Mouse (Mus musculus) E14TG2a.4 (cell line): Measurements from ENCODE around the gene Rap1gap2.
"Not testable (repeated sequence)": the region's sequence is repeated elsewhere in the genome, so short reads cannot be mapped to it uniquely, and the experiment has no call there.

Source experiments
- H3K27me3 ChIP-seq: 2 replicates; pipeline ENCODE4 v1.6.1; 2014; ENCODE audit warnings: low read length, control low read depth; ENCODE audit not compliant: insufficient read depth
- H3K36me3 ChIP-seq: 2 replicates; pipeline ENCODE4 v1.6.1; 2014; ENCODE audit warnings: low read length, control low read depth; ENCODE audit not compliant: insufficient read depth
- H3K4me1 ChIP-seq: replicated peaks from 2 replicates; pipeline ENCODE4 v1.6.1; 2014; ENCODE audit warnings: low read depth, low read length, control low read depth
- H3K4me3 ChIP-seq: replicated peaks from 2 replicates; pipeline ENCODE4 v1.5.1; 2014; ENCODE audit warnings: mild to moderate bottlenecking, low read length
- H3K9me3 ChIP-seq: 2 replicates; pipeline ENCODE4 v1.6.1; 2014; ENCODE audit warnings: low read length, control low read depth
- CTCF ChIP-seq: conservative IDR thresholded peaks from 2 replicates; pipeline ENCODE4 v1.5.1; 2014; ENCODE audit warnings: low read length
- NANOG ChIP-seq: IDR thresholded peaks from 2 replicates; pipeline ENCODE4 v1.6.1; 2014; ENCODE audit warnings: borderline replicate concordance, low read length, mixed read lengths
- POU5F1 ChIP-seq: IDR thresholded peaks from 2 replicates; pipeline ENCODE4 v1.6.1; 2014; ENCODE audit warnings: low read length, borderline replicate concordance

Gene Rap1gap2

DNA sequence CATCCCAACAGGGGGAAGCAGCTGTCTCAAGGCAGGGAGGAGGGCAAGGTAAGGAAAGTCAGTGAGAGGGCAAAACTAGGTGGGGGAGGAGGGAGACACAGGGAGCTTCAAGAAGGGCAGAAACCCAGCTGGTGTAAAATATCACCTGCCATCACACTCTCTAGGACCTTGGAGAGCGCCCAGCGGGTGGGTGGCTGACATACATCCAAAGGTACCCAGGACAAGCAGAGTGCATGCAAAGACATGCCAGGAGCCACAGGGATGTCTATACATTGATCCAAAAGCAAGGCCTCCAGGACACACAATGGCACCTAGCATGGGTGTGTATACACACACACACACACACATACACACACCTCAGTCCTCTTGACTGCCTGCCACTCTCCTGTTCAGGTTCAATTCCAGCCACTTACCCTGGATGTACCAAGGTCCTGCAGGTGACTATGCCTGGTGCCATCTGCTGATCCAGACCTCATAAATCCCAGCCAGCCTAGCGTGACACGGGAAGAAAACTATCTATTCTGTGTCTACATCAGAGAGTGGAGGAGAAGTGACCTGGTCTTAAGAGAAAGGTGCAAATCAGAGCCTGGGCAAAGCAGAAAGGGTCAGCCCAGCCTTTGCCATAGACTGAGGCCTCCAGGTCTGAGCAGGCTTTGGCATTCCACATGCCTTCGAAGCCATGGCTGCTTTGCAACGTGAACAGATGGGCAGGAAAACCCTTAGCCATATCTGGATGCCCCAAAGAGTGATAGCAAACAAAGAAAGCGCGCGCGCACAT, 25.6 kb downstream of the Rap1gap2 start:
- H3K36me3 ChIP-seq: no peaks in the 10 kb centered on the region
- no peak overlapping the region for H3K4me3 ChIP-seq
- peaks cover 39% of the 10 kb centered on the region for H3K27me3 ChIP-seq
- peaks cover 22% of the 10 kb centered on the region for H3K4me1 ChIP-seq
- no peak for TF ChIP-seq POU5F1
- no peak for TF ChIP-seq NANOG
- no peak for TF ChIP-seq CTCF
- H3K9me3 ChIP-seq: peaks cover 42% of the 10 kb centered on the region

GRCm38 (mm10) chr11:74583824-74584349, 26.8 kb downstream of the Rap1gap2 start:
- TF ChIP-seq CTCF (no peak), NANOG (no peak), POU5F1 (no peak)
- no peaks in the 10 kb centered on the region for H3K36me3 ChIP-seq
- H3K4me1 ChIP-seq: peaks cover 14% of the 10 kb centered on the region
- peaks cover 54% of the 10 kb centered on the region for H3K9me3 ChIP-seq
- no peak overlapping the region for H3K4me3 ChIP-seq
- H3K27me3 ChIP-seq: peaks cover 28% of the 10 kb centered on the region

- Histone ChIP-seq H3K4me3 (no peak overlapping the region), H3K36me3 (no peaks in the 10 kb centered on the region), H3K9me3 (peaks cover 66% of the 10 kb centered on the region), H3K27me3 (peaks cover 14% of the 10 kb centered on the region), H3K4me1 (no peaks in the 10 kb centered on the region)
- TF ChIP-seq NANOG: no peak
- no peak for TF ChIP-seq CTCF
- no peak for TF ChIP-seq POU5F1
These were observed 28.3 kb downstream of the Rap1gap2 start for GRCm38 (mm10) chr11:74582464-74582863.

GRCm38 (mm10) chr11:74581333-74581732, 29.4 kb downstream of the Rap1gap2 start:
- not testable (repeated sequence) for H3K36me3 ChIP-seq, H3K27me3 ChIP-seq, H3K4me1 ChIP-seq, H3K4me3 ChIP-seq
- peaks cover 78% of the 10 kb centered on the region for H3K9me3 ChIP-seq
- TF ChIP-seq CTCF: peak; percentile 36

- TF ChIP-seq CTCF: no peak
- TF ChIP-seq NANOG: no peak
- TF ChIP-seq POU5F1: no peak
- Histone ChIP-seq H3K4me1 (peaks cover 19% of the 10 kb centered on the region), H3K9me3 (peaks cover 66% of the 10 kb centered on the region), H3K4me3 (no peak overlapping the region), H3K36me3 (0 out of 2 replicates have a peak, but pooled peaks cover 2% of the 10 kb centered on the region), H3K27me3 (no peaks in the 10 kb centered on the region)
These were observed 33.6 kb downstream of the Rap1gap2 start for GRCm38 (mm10) chr11:74577068-74577467.

GRCm38 (mm10) chr11:74575940-74576339, 34.8 kb downstream of the Rap1gap2 start:
- peaks cover 30% of the 10 kb centered on the region for H3K4me1 ChIP-seq
- no peak for TF ChIP-seq POU5F1
- no peak for TF ChIP-seq CTCF
- TF ChIP-seq NANOG: no peak
- 0 out of 2 replicates have a peak, but pooled peaks cover 2% of the 10 kb centered on the region for H3K36me3 ChIP-seq
- H3K4me3 ChIP-seq: no peak overlapping the region
- no peaks in the 10 kb centered on the region for H3K27me3 ChIP-seq
- H3K9me3 ChIP-seq: peaks cover 58% of the 10 kb centered on the region

DNA sequence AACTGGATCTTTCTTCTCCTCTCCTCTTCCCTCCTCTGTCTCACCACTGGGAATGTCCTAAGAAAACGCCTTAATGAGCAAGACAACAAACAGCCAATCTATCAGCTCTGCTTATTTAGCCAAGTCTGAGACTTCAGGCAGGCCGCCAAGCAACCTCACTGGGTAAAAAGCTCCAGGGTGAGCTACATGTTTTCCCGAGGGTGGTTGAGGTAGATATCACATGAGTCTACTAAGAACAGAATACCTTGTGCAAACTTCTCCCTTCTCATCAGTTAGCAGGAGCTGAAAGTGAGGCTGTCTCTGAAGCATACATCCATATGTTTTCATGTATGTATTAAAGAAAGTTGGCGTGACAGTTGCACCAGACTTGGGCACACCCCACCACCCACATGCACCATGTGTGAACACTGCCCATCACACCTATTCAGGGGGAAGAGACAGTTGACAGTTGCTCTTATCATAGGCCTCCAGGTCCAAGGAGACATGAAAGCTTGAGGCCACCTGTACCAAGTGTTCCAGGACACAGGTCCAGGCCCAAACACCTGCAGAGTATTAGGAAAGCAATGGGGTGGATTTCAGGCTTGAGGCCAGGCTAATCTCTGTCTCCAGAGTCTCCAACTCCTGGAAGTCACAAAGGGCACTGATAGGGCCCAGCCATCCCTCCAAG, 35.8 kb downstream of the Rap1gap2 start:
- Histone ChIP-seq H3K4me1 (peaks cover 40% of the 10 kb centered on the region), H3K27me3 (no peaks in the 10 kb centered on the region), H3K4me3 (no peak overlapping the region), H3K36me3 (0 out of 2 replicates have a peak, but pooled peaks cover 2% of the 10 kb centered on the region), H3K9me3 (peaks cover 48% of the 10 kb centered on the region)
- TF ChIP-seq POU5F1 (no peak), NANOG (no peak), CTCF (no peak)

DNA sequence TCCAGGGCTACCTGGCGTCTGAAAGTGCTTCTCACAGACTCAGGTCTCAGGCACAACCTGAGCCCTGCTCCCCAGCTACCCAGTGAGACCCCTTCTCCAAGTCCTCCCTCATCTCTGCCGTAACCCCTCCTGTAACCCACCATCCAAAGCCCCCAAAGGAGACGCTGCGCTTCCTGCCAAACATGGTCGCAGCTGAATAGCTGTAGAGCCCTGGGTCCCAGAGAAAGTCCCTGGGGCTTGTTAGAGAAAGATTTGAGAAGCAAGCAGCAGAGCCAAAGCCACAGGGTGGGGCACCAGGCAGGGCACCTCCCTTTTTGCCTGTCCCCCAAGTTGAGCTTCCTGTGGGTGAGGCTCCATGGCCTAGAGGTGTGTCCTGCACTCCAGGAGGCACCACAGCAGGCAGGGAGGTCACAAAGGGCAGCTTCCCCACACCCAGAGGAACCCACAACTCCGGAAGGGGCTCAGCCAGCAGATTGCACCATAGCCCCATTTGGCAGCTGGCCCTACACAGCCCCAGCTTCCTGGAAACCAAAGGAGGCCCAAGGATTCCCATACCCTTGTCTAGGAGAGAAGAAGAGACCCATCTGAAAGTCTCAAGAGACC, 38.2 kb downstream of the Rap1gap2 start:
- TF ChIP-seq POU5F1: no peak
- no peak for TF ChIP-seq NANOG
- TF ChIP-seq CTCF: no peak
- Histone ChIP-seq H3K27me3 (no peaks in the 10 kb centered on the region), H3K9me3 (peaks cover 26% of the 10 kb centered on the region), H3K4me1 (peaks cover 43% of the 10 kb centered on the region), H3K4me3 (peak overlapping the region; percentile 32; the same call in 1 of the 2 replicates), H3K36me3 (0 out of 2 replicates have a peak, but pooled peaks cover 2% of the 10 kb centered on the region)
